Mouse (Mus musculus) G1E (cell line): ENCODE data around the gene Cyb5r3.

Experiments used
- CTCF ChIP-seq: IDR thresholded peaks from 2 replicates; pipeline ENCODE4 v1.5.1; 2012; ENCODE audit warnings: low read depth, low read length, inconsistent platforms, mixed read lengths
- GATA1 ChIP-seq: IDR thresholded peaks from 2 replicates; pipeline ENCODE4 v1.6.1; 2012; ENCODE audit warnings: borderline replicate concordance, low read length, inconsistent platforms, mixed read lengths
- TAL1 ChIP-seq: conservative IDR thresholded peaks from 2 replicates; pipeline ENCODE4 v1.6.1; 2012; ENCODE audit warnings: low read depth, low read length, inconsistent platforms, mixed read lengths

DNA sequence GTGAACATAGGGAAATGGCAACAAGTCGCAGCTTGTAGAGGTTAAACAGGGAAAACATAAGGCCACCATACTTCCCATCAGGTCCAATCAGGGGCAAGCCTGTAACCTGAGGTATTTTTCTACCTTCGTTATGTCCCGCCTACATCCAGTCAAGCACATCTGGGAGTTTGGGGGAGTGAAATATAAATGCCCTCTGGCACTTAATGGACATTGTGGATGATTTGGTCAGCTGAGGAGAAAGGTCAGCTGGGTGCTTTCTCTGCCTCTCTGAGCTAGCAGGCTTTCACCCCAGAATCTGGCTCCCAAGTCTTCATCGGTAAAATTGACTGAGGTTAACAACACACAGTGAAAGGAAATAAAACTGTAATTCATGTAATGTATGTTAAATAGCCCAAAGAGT, 21.0 kb upstream of the Cyb5r3 start:
- TF ChIP-seq CTCF: no peak
- TF ChIP-seq GATA1: no peak
- no peak for TF ChIP-seq TAL1
